Mouse (Mus musculus): ENCODE data around the gene Adora2b.

DNA sequence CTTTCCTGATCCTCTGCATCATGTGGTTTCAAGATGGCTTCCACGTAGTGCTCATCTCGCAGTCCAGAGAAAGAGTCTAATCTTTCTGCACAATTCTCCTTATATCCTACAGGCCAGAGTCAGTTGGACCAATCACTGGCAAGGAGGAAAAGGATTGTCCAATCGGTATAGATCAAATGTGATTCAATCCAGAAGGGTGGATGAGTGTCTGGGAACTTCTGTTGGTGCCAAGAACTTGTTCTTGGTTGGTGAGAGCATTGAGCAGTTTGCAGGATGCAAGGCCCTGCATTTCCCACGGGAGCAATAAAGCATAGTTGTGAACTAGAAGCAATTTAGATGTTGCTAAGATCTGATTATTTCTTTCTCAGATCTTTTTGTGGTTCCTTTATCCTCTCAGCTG, 4.3 kb upstream of the Adora2b start:
- TF ChIP-seq GATA1 (IDR thresholded peaks at IDR 0.05; ENCODE audit: low read length), result no peak
- TF ChIP-seq TAL1 (IDR thresholded peaks at IDR 0.05; ENCODE audit: low read length), result no peak
